In the genomic region with DNA sequence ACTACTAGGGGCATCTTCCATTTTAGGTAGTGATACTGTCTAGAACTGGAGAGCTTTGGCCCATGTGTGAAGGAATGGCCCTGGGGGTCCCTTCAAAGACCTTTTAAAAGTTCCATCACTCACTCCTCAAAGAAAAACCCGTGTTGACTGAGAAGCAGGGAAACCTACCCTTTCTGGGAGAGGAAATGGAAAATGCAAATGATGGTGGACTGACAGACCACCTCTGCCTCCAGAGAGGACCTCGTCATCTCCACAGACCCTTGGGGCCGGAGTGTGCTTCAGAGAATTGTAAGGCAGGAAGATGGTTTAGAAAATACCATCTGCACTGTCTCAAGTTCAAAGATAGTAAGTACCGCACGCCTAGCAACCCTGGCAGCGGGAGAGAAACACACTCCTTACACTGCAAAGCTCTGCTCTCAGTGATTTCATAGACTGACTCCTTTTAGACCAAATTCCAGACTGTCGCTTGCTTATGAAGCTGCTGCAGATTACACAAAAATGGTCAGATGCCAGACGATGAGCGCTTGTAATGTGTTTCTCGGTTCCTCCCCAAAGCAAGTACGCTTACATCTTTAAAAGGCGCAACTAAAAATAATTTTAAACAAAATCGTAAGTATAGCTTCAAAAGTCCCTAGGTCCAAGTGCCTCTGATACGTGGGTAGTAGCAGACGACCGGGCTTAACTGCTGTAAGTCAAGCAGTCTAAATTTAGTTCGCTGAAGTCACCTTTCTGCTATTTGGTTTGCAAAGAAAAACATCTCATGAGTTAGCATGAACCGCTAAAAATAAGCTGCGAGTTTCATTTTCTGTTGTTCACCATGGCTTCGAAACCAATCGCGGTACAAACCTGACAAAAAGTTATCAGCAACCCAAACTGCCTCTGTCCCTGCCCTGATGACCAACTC, we compare ENCODE assay signal across 9 mouse cellular contexts. TPM values are rescaled to one million over a fixed set of nuclear protein-coding genes. Genes with fewer than 3 reads are reported as not detected.
DNase-seq lines count a peak whose midpoint lies in the region; ATAC-seq lines count a peak whose summit lies in the region.
"Had no signal": no experiment of that assay in that cellular context is flagged by ENCODE, and none has a peak within 500 bp of the region (broad histone marks: within the 10 kb centered on the region; RNA-seq: fewer than 3 reads in every experiment).

No protein-coding gene starts in this region.

- no peaks in the 10 kb centered on the region for H3K36me3 ChIP-seq in intestine, embryonic 16.5 days (ENCODE audit: control insufficient read depth, insufficient read depth, low read length)
- H3K36me3 ChIP-seq: liver, embryonic 15.5 days had no signal

- H3K4me3 ChIP-seq in intestine, embryonic 16.5 days (ENCODE audit: low read length), result no peak overlapping the region
- H3K4me3 ChIP-seq: liver, embryonic 15.5 days had no signal

- peak overlapping the region; percentile 1; the same call in 1 of the 2 replicates for H3K9ac ChIP-seq in intestine, embryonic 16.5 days (ENCODE audit: low read depth, low read length)
- H3K9ac ChIP-seq: liver, embryonic 15.5 days had no signal

- 58% methylated on average over 22 of the region's 22 CpGs for WGBS in intestine, embryonic 16.5 days

- H3K27me3 ChIP-seq in intestine, embryonic 16.5 days (replicated peaks; ENCODE audit: control insufficient read depth, insufficient read depth, low read length), result no peaks in the 10 kb centered on the region
- H3K27me3 ChIP-seq: liver, embryonic 15.5 days had no signal

- H3K27ac ChIP-seq in intestine, embryonic 16.5 days (ENCODE audit: low read length), result peak overlapping the region; percentile 70
- H3K27ac ChIP-seq: liver, embryonic 15.5 days had no signal

- ATAC-seq in intestine, embryonic 16.5 days, result peak; percentile 75

- no peaks in the 10 kb centered on the region for H3K9me3 ChIP-seq in intestine, embryonic 16.5 days (ENCODE audit: control insufficient read depth, low read length)
- H3K9me3 ChIP-seq: liver, embryonic 15.5 days had no signal

- H3K4me2 ChIP-seq in intestine, embryonic 16.5 days (ENCODE audit: low read depth, low read length), result no peak overlapping the region
- H3K4me2 ChIP-seq: liver, embryonic 15.5 days had no signal

- DNase-seq in kidney, postnatal 10 days, result peak; percentile 20
- no peak for DNase-seq in kidney, adult 8-10 months
- DNase-seq in brain, adult 2 months (ENCODE audit: low read depth, low spot score), result peak; percentile 87
- DNase-seq in right cerebral cortex, postnatal 10 days (ENCODE audit: low spot score in 2 of 2), result peak; percentile 74 to 87
- no peak for DNase-seq in adipocyte (ENCODE audit: low spot score)
- no peak for DNase-seq in layer of hippocampus, postnatal 25 days (ENCODE audit: extremely low spot score in 1 of 2, low spot score in 1 of 2)
- DNase-seq in cerebellum, adult 11 months, result no peak

- H3K4me1 ChIP-seq in intestine, embryonic 16.5 days (ENCODE audit: control insufficient read depth, insufficient read depth, low read length), result no peaks in the 10 kb centered on the region
- H3K4me1 ChIP-seq: liver, embryonic 15.5 days had no signal

RNA-seq across cellular contexts. Expression of a gene that starts 12.6 kb away (rescaled TPM):
- polyA plus RNA-seq in intestine, embryonic 16.5 days (2015; fragmentation: Nextera tagmentation; extraction: Ambion mirVana), result 20.3 and 20.6 TPM in 2 replicates
- total RNA-seq in layer of hippocampus, postnatal 25 days (2021), result 10 to 100 TPM; 53.0 to 54.6 TPM

Comparison
In these comparisons a context has a peak if more than half of its experiments do, and no peak if none do; other contexts are left out.
1. DNase-seq: peak in kidney, postnatal 10 days (single experiment), brain, adult 2 months (single experiment) and right cerebral cortex, postnatal 10 days (2 of 2); none in kidney, adult 8-10 months (0 of 2), adipocyte (single experiment), layer of hippocampus, postnatal 25 days (0 of 2) and cerebellum, adult 11 months (single experiment).